Mouse (Mus musculus) adrenal gland (tissue): ENCODE results near the gene Tbc1d16.

Experiments used
- microRNA-seq, 2 experiments: library from miRNA; unstranded; fragments of <30 nt; microRNA quantifications; one replicate each; pipeline ENCODE4; 2019

Tbc1d16 gene

Small RNAs within 50 kb of the gene (microRNA-seq; reads per million reads assigned to microRNA genes)
- gene Mir6934: 1.5 to 2.0 reads per million in 2 experiments
